Mouse (Mus musculus) liver, embryonic 14.5 days (tissue): ENCODE measurements at regions not wholly inside any gene's neighbourhood (a gene's known extent, or its start where the extent isn't known, plus 50 kb on each side); places are given as distances from the start of the nearest gene placed in this dataset.

Experiments
- ATAC-seq: fragments of 200-750 bp; cut with Nextera tagmentation; 2 replicates; pipeline ENCODE4 v1.8.0; 2017; ENCODE audit warnings: moderate number of reproducible peaks, mild to moderate bottlenecking, moderate library complexity; ENCODE audit not compliant: insufficient read depth
- DNase-seq, 3 experiments: peaks; one replicate each; pipeline ENCODE4 v3.0.0-alpha.2; 2012 to 2013; ENCODE audit warnings: low read depth in 3 of 3, low spot score in 3 of 3
- H3K27ac ChIP-seq: fragments of 300-500 bp; sonication (generic); 2 replicates; pipeline ENCODE4 v1.5.1; 2014; ENCODE audit warnings: moderate library complexity, mild to moderate bottlenecking, control low read depth, inconsistent platforms
- H3K27me3 ChIP-seq: fragments of 300-500 bp; sonication (generic); 2 replicates; pipeline ENCODE4 v1.6.1; 2014; ENCODE audit warnings: mild to moderate bottlenecking, low read length, moderate library complexity; ENCODE audit not compliant: control insufficient read depth, insufficient read depth
- H3K36me3 ChIP-seq: fragments of 300-500 bp; sonication (generic); replicated peaks from 2 replicates; pipeline ENCODE4 v1.6.1; 2014; ENCODE audit warnings: low read depth; ENCODE audit not compliant: control insufficient read depth, insufficient read depth
- H3K4me1 ChIP-seq, 2 experiments: fragments of 200-500 bp in 1 of 2; fragments of 300-500 bp in 1 of 2; sonication (generic) in 1 of 2; replicated peaks; 2 replicates each; pipeline ENCODE4 v1.6.1; 2012 to 2014; ENCODE audit warnings: antibody characterized with exemption in 1 of 2, inconsistent platforms in 1 of 2, low read length in 1 of 2; ENCODE audit not compliant: control insufficient read depth in 2 of 2, insufficient read depth in 2 of 2
- H3K4me2 ChIP-seq: fragments of 300-500 bp; sonication (generic); 2 replicates; pipeline ENCODE4 v1.6.1; 2014; ENCODE audit warnings: low read depth, mild to moderate bottlenecking, control low read depth, moderate library complexity
- H3K4me3 ChIP-seq, 2 experiments: fragments of 200-500 bp in 1 of 2; fragments of 300-500 bp in 1 of 2; sonication (generic) in 1 of 2; 2 replicates each; pipeline ENCODE4 v1.5.1; 2012 to 2014; ENCODE audit warnings: low read depth in 2 of 2, low read length in 2 of 2, mild to moderate bottlenecking in 2 of 2, control low read depth in 1 of 2, inconsistent platforms in 1 of 2, moderate library complexity in 1 of 2; ENCODE audit not compliant: insufficient read depth in 1 of 2
- H3K9ac ChIP-seq: fragments of 300-500 bp; sonication (generic); replicated peaks from 2 replicates; pipeline ENCODE4 v1.6.1; 2014; ENCODE audit warnings: mild to moderate bottlenecking, control low read depth, moderate library complexity
- H3K9me3 ChIP-seq: fragments of 300-500 bp; sonication (generic); 2 replicates; pipeline ENCODE4 v1.6.1; 2016; ENCODE audit warnings: low read length, mixed read lengths; ENCODE audit not compliant: control insufficient read depth
- CTCF ChIP-seq: IDR thresholded peaks from 2 replicates; pipeline ENCODE4 v1.5.1; 2016; ENCODE audit warnings: antibody characterized with exemption, low read depth, control low read depth
- EP300 ChIP-seq: IDR thresholded peaks from 2 replicates; pipeline ENCODE4 v1.6.1; 2016; ENCODE audit warnings: antibody characterized with exemption, low read depth
- WGBS: fragments of 180-500 bp; shearing (Covaris S2); extraction: QIAGEN DNeasy Blood & Tissue Kit; methylation state at CpG from one replicate; pipeline ENCODE4 v1.1.7; 2014; ENCODE audit not compliant: insufficient replicate concordance; 5-methylcytosine and 5-hydroxymethylcytosine counted together

GRCm38 (mm10) chr9:50029030-50029429 is 230.3 kb upstream of the Ncam1 start:
- no peak overlapping the region for H3K4me3 ChIP-seq
- WGBS, result 25% methylated on average over 3 of the region's 3 CpGs
- no peak for TF ChIP-seq CTCF
- no peak for TF ChIP-seq EP300
- H3K4me1 ChIP-seq, result no peaks in the 10 kb centered on the region
- H3K9ac ChIP-seq, result no peak overlapping the region
- no peak overlapping the region for H3K4me2 ChIP-seq
- no peaks in the 10 kb centered on the region for H3K27me3 ChIP-seq
- no peaks in the 10 kb centered on the region for H3K9me3 ChIP-seq
- DNase-seq (no peak), ATAC-seq (no peak)
- no peak overlapping the region for H3K27ac ChIP-seq
- no peaks in the 10 kb centered on the region for H3K36me3 ChIP-seq

- Histone ChIP-seq H3K9me3 (no peaks in the 10 kb centered on the region), H3K4me3 (no peak overlapping the region), H3K4me2 (no peak overlapping the region), H3K27ac (no peak overlapping the region), H3K36me3 (no peaks in the 10 kb centered on the region), H3K4me1 (no peaks in the 10 kb centered on the region), H3K27me3 (no peaks in the 10 kb centered on the region), H3K9ac (no peak overlapping the region)
- DNase-seq (no peak), ATAC-seq (no peak)
- WGBS, result 59% methylated on average over 2 of the region's 2 CpGs
- TF ChIP-seq EP300, result no peak
- no peak for TF ChIP-seq CTCF
These were observed 229.8 kb upstream of the Ncam1 start for GRCm38 (mm10) chr9:50028573-50028972.

GRCm38 (mm10) chr9:50024820-50025219 is 226.1 kb upstream of the Ncam1 start:
- no peak for ATAC-seq
- 62% methylated on average over 6 of the region's 6 CpGs for WGBS
- H3K4me1 ChIP-seq, result no peaks in the 10 kb centered on the region
- no peaks in the 10 kb centered on the region for H3K27me3 ChIP-seq
- no peak overlapping the region for H3K9ac ChIP-seq
- H3K27ac ChIP-seq, result no peak overlapping the region
- TF ChIP-seq EP300 (no peak), CTCF (no peak)
- H3K9me3 ChIP-seq, result no peaks in the 10 kb centered on the region
- no peak overlapping the region for H3K4me2 ChIP-seq
- DNase-seq, result no peak
- H3K4me3 ChIP-seq, result no peak overlapping the region
- no peaks in the 10 kb centered on the region for H3K36me3 ChIP-seq

GRCm38 (mm10) chr9:50013602-50014001 is 214.9 kb upstream of the Ncam1 start:
- DNase-seq, result no peak
- WGBS, result 56% methylated on average over 4 of the region's 4 CpGs

GRCm38 (mm10) chr9:50005757-50006576 is 207.2 kb upstream of the Ncam1 start:
- no peaks in the 10 kb centered on the region for H3K27me3 ChIP-seq
- no peaks in the 10 kb centered on the region for H3K4me1 ChIP-seq
- H3K36me3 ChIP-seq, result no peaks in the 10 kb centered on the region
- H3K4me2 ChIP-seq, result no peak overlapping the region
- no peak for ATAC-seq
- no peak overlapping the region for H3K4me3 ChIP-seq
- no peak overlapping the region for H3K27ac ChIP-seq
- TF ChIP-seq CTCF, result no peak
- TF ChIP-seq EP300, result no peak
- H3K9me3 ChIP-seq, result no peaks in the 10 kb centered on the region
- no peak overlapping the region for H3K9ac ChIP-seq
- WGBS, result 45% methylated on average over 8 of the region's 8 CpGs
- DNase-seq, result no peak

More at GRCm38 (mm10) chr9:50013602-50014001, 214.9 kb upstream of the Ncam1 start:
- Histone ChIP-seq H3K36me3 (no peaks in the 10 kb centered on the region), H3K9me3 (no peaks in the 10 kb centered on the region), H3K27ac (no peak overlapping the region), H3K9ac (no peak overlapping the region), H3K27me3 (no peaks in the 10 kb centered on the region), H3K4me1 (no peaks in the 10 kb centered on the region), H3K4me2 (no peak overlapping the region), H3K4me3 (no peak overlapping the region)
- TF ChIP-seq CTCF (no peak), EP300 (no peak)
- ATAC-seq, result no peak
